Mouse (Mus musculus) C2C12 (cell line): ENCODE measurements around the gene Sun3.

Experiments
- CEBPB ChIP-seq: IDR thresholded peaks from one replicate; pipeline ENCODE4 v1.6.1; 2011; ENCODE audit warnings: low read depth, mild to moderate bottlenecking, control low read depth, moderate library complexity
- CTCF ChIP-seq: IDR thresholded peaks from one replicate; pipeline ENCODE4 v1.5.1; 2011; ENCODE audit not compliant: control insufficient read depth, insufficient read depth, insufficient read length
- MAX ChIP-seq: IDR thresholded peaks from one replicate; pipeline ENCODE4 v1.6.1; 2011; ENCODE audit warnings: mild to moderate bottlenecking, control low read depth
- MYOD1 ChIP-seq: IDR thresholded peaks from one replicate; pipeline ENCODE4 v1.6.1; 2011; ENCODE audit warnings: low read depth; ENCODE audit not compliant: control insufficient read depth, insufficient read length
- USF1 ChIP-seq: IDR thresholded peaks from one replicate; pipeline ENCODE4 v1.6.1; 2011; ENCODE audit warnings: low read depth, mild to moderate bottlenecking, control low read depth, moderate library complexity

DNA sequence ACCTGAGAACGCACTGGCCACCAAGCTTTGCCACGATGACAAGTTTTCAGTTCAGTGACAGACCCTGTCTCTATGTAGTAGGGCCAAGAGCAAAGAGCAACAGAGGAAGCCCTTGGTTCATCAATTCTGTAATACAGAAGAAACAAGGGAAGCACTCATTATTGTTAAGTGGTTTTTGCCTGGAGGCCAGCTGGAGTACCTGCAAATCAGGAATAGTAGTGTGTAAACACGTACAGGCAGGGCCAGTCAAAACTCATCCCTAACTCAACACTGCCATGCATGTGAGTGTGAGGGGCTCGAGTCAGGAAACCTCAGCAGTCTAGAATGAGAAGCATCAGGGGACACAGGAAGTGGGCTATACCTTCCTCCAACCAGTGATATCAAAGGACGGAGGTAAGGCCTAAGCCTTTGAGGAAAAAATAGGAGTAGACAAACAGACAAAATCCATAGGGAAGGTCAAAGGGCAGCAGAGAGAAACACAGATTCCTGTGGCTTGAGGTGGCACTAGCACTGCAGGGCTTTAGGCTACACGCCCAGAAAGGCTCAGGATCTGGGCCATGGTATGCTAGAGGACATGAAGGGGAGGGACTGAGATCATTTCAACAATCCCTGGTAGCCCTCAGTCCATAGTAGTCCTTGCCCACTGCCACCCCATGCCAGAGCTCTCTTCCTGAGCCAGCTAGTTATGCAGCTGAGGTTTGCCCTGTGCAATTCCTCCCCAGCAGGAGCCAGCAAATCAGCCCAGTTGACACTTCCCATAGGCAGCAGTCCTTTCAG is 30.1 kb downstream of the Sun3 start:
- TF ChIP-seq CTCF: no peak
- TF ChIP-seq CEBPB: no peak
- no peak for TF ChIP-seq MAX
- TF ChIP-seq USF1: no peak
- no peak for TF ChIP-seq MYOD1
